Mouse (Mus musculus) E14TG2a.4 (cell line): ENCODE measurements around the gene Tlk2.

Experiments used
- CTCF ChIP-seq: conservative IDR thresholded peaks from 2 replicates; pipeline ENCODE4 v1.5.1; 2014; ENCODE audit warnings: low read length
- NANOG ChIP-seq: IDR thresholded peaks from 2 replicates; pipeline ENCODE4 v1.6.1; 2014; ENCODE audit warnings: borderline replicate concordance, low read length, mixed read lengths
- POU5F1 ChIP-seq: IDR thresholded peaks from 2 replicates; pipeline ENCODE4 v1.6.1; 2014; ENCODE audit warnings: low read length, borderline replicate concordance

GRCm38 (mm10) chr11:105331732-105332131, 153.1 kb downstream of the Tlk2 start:
- TF ChIP-seq CTCF (no peak), POU5F1 (no peak), NANOG (no peak)
